Mouse (Mus musculus): Measurements from ENCODE around the gene Klhl1. TPM values are rescaled to one million over a fixed set of nuclear protein-coding genes. Genes with fewer than 3 reads are reported as not detected.

Gene Klhl1
- polyA plus RNA-seq (2014; fragmentation: Illumina TruSeq; extraction: RNeasy Lipid Tissue Mini Kit (QIAGEN cat#74804); ENCODE audit: low read depth, low replicate concordance), result not detected

DNA sequence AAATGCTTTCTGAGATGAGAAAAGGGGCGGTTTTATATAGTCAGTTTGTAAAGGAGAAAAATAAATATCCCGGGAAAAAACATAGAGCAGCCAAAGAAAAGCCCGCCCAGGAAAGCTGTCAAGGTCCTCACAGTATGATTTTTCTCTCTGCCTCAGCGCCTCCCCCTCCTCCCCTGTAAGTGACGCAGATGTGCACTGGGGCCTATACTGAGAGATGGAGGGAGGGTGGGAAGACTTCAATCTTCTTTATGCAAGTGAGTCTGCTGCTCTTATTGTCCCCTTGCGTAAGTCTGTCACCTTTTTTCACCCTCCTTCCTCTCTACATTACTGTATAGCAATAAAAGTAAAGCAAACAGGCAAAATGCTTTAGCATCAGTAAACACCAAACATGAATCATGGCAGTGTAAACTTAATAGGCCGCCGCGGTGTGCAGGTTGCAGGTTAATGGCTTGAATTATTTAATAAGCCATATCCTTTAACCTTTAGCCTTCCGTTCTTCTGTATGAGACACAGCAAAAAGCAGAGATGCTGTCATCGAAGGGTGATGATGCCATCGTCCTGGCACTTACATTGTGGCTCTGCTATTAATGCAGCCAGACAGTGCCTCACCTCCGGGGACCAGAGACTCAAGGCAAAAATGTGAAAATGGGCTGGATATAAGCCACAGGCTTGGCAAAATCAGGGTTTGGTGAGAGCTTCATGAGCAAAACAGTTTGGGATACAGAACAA is at the start of gene Klhl1:
Gene Klhl1, minus strand, starts transcription at position 149 of the 729 bp plus-strand sequence.

Data from adipose tissue, adult 10 weeks (tissue).